Mouse (Mus musculus) Patski (cell line): ENCODE results near the gene Gm45837. TPM values are rescaled to one million over a fixed set of nuclear protein-coding genes. Genes with fewer than 3 reads are reported as not detected.

Experiments
- ATAC-seq: fragments of 100-300 bp; one replicate; pipeline ENCODE4 v1.8.0; 2021
- CTCF ChIA-PET: fragments of 350-600 bp; sonication (Branson Sonifier 250); formaldehyde crosslinking; loops from one replicate; lab custom pipeline; 2022; ENCODE audit warnings: inconsistent platforms; lab: Charles Lee
- POLR2A ChIA-PET: fragments of 350-600 bp; sonication (Branson Sonifier 250); formaldehyde crosslinking; loops from one replicate; lab custom pipeline; 2022; ENCODE audit warnings: antibody characterized with exemption, inconsistent platforms; lab: Charles Lee
- DNase-seq: peaks from one replicate; pipeline ENCODE4 v3.0.0-alpha.2; 2011; ENCODE audit warnings: low read depth, low spot score
- H3K27me3 ChIP-seq: fragments of 371-371 bp; one replicate; pipeline ENCODE4 v1.5.1; 2021
- CTCF ChIP-seq: fragments of 100-300 bp; IDR thresholded peaks from one replicate; pipeline ENCODE4 v1.5.1; 2021
- in situ Hi-C: fragments of 300-500 bp; cut with MboI; formaldehyde crosslinking; loops from 3 replicates; pipeline ENCODE4 v1.11.1; 2018; ENCODE audit warnings: low pct_unique_long_range_greater_than_20kb, mixed read lengths
- polyA plus RNA-seq: library from polyadenylated mRNA; unstranded; gene quantifications from one replicate; pipeline ENCODE4 v1.2.3, GENCODE M21; 2021

The Gm45837 gene
- polyA plus RNA-seq, 1 experiment from 2014 or later: 0.78 TPM

GRCm38 (mm10) chr7:101423970-101424369 lies 13.3 kb downstream of the Gm45837 start:
- ATAC-seq (no peak), DNase-seq (no peak)
- TF ChIP-seq CTCF: no peak
- ChIA-PET POLR2A (no interaction called here), CTCF (no interaction called here)
- in situ Hi-C loops: no loop called here
- peaks cover 5% of the 10 kb centered on the region for H3K27me3 ChIP-seq

DNA sequence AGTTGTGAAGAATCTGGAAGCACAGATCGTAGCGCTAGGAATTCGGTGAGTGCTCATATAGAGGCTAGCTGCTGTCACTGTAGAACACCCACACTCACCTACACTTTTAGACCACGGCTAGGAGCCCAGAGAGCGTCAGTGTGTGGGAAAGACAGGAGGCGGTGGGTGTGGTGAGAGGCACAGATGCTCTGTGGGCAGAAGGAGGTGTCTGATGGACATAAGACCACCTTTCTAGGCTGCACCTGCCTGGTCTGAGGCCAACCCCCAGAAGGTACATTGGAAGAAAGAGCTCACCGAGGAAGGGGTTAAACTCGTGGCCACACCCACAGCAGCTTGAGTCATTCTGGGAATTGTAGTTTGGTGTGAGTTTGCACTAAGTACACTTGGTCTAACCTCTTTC lies 16.0 kb downstream of the Gm45837 start:
- in situ Hi-C loops: no loop called here
- ATAC-seq: no peak
- CTCF ChIA-PET: interaction anchor here (1.0 to 2.0 kb wide), 6 partner anchors 12 to 114 kb away, joined by 3 to 11 read pairs (median 4); no protein-coding TSS in a partner anchor
- no peak for TF ChIP-seq CTCF
- no peak for DNase-seq
- POLR2A ChIA-PET: no interaction called here
- peaks cover 3% of the 10 kb centered on the region for H3K27me3 ChIP-seq

- POLR2A ChIA-PET: no interaction called here
- DNase-seq (no peak), ATAC-seq (no peak)
- in situ Hi-C loops: no loop called here
- CTCF ChIA-PET: interaction anchor here (1.0 to 2.0 kb wide), 6 partner anchors 13 to 113 kb away, joined by 3 to 11 read pairs (median 4); no protein-coding TSS in a partner anchor
- H3K27me3 ChIP-seq: peaks cover 3% of the 10 kb centered on the region
- TF ChIP-seq CTCF: peak; percentile 82
These were observed 17.1 kb downstream of the Gm45837 start for GRCm38 (mm10) chr7:101427736-101428135.

DNA sequence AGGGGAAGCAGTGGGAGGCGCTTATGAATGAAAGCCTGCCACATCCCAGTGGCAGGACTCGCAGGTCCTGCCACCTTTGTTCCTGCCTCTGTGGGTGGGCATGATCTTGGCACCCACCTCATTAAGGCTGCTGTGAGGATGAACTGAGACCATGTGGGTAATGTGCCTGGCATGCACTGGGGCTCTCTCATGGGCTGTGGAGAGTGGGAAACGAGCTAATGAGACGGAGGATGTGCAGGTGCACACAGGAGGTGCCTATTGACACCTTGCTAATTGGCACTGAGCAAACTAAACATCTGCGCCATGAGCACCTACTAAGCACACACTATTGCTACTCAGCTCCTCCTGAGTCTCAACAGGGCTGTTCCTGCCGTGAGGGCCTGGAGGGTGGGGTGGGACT lies 24.4 kb downstream of the Gm45837 start:
- ChIA-PET CTCF (interaction anchor here (1.3 kb wide), 1 partner anchor 22 kb away, joined by 4 read pairs; no protein-coding TSS in a partner anchor), POLR2A (interaction anchor here (1.0 kb wide), 1 partner anchor 10 kb away, joined by 3 read pairs; no protein-coding TSS in a partner anchor)
- in situ Hi-C loops: no loop called here
- no peak for DNase-seq
- ATAC-seq: no peak
- H3K27me3 ChIP-seq: peaks cover 8% of the 10 kb centered on the region
- no peak for TF ChIP-seq CTCF

DNA sequence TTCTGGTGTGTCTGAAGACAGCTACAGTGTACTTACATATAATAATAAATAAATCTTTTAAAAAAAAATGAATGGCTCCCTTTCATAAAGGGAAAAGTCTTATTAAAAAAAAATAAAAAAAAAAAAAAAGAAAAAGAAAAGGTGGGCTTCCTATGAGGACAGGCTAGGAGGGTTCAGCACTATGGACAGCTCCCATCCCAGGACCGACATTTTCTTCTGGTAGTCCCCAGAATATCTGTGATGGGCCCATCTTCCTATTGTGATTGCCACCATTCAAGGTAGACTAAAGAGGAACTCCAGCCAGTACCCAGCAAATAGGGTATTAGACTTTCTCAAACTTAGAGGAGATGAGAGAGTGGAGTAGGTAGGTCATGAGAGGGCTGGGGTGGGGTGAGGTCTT lies 27.2 kb downstream of the Gm45837 start:
- no peak for TF ChIP-seq CTCF
- ChIA-PET CTCF (no interaction called here), POLR2A (no interaction called here)
- in situ Hi-C loops: no loop called here
- H3K27me3 ChIP-seq: peaks cover 8% of the 10 kb centered on the region
- no peak for ATAC-seq
- no peak for DNase-seq

- in situ Hi-C loops: loop anchor here (5.0 to 10.0 kb wide), 2 partner anchors 59 to 182 kb away; no protein-coding TSS in a partner anchor
- POLR2A ChIA-PET: no interaction called here
- no peaks in the 10 kb centered on the region for H3K27me3 ChIP-seq
- no peak for DNase-seq
- CTCF ChIA-PET: interaction anchor here (1.8 kb wide), 1 partner anchor 11 kb away, joined by 4 read pairs; no protein-coding TSS in a partner anchor
- no peak for TF ChIP-seq CTCF
- ATAC-seq: no peak
These were observed 32.4 kb downstream of the Gm45837 start for GRCm38 (mm10) chr7:101443093-101443492.

DNA sequence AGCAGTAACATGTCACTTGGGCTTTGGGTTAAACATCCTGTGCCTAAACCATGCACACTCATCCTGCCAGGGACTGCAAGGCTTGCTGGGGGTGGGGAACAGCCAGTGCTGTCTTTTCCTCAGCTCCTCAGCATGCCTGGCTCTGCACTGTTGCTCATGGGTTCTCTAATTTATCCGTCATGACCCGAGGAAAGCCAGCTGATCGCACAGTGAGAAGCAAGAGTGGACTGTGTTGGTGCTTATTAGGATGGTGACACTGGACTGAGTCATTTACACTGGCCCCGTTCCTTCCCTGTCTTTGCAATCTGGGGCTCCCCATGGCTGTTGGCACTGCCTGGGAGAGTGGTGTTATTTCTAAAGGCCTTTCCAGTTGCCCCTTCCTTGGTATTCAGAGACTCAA lies 33.5 kb downstream of the Gm45837 start:
- TF ChIP-seq CTCF: no peak
- ATAC-seq (peak; percentile 21), DNase-seq (no peak)
- CTCF ChIA-PET: interaction anchor here (1.8 kb wide), 1 partner anchor 12 kb away, joined by 4 read pairs; no protein-coding TSS in a partner anchor
- no peaks in the 10 kb centered on the region for H3K27me3 ChIP-seq
- POLR2A ChIA-PET: no interaction called here
- in situ Hi-C loops: loop anchor here (5.0 to 10.0 kb wide), 2 partner anchors 58 to 181 kb away; no protein-coding TSS in a partner anchor

DNA sequence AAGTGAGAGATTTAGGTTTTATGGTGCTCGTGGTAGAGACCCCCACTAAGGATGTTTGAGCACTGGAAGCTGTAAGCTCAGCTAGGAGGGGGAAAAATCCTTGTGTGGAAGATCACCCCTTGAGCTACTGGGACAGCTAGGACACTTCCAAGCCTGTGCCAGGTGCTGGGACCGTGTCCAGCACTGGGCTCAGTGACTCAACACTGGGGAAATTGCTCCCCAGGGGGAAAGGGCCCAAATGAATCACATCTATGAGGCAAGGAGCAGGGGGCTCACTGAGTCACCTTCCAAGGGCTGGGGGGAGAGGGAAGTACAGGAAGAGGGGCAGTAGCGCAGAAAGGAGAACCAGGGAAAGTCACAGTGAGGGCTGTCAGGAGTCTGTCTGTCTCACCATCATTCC lies 39.2 kb downstream of the Gm45837 start:
- in situ Hi-C loops: loop anchor here (10.0 kb wide), 1 partner anchor 175 kb away; no protein-coding TSS in a partner anchor
- ATAC-seq (no peak), DNase-seq (no peak)
- POLR2A ChIA-PET: no interaction called here
- peaks cover 5% of the 10 kb centered on the region for H3K27me3 ChIP-seq
- TF ChIP-seq CTCF: no peak
- CTCF ChIA-PET: interaction anchor here (0.8 to 3.1 kb wide), 9 partner anchors 11 to 89 kb away, joined by 3 to 12 read pairs (median 4); no protein-coding TSS in a partner anchor

DNA sequence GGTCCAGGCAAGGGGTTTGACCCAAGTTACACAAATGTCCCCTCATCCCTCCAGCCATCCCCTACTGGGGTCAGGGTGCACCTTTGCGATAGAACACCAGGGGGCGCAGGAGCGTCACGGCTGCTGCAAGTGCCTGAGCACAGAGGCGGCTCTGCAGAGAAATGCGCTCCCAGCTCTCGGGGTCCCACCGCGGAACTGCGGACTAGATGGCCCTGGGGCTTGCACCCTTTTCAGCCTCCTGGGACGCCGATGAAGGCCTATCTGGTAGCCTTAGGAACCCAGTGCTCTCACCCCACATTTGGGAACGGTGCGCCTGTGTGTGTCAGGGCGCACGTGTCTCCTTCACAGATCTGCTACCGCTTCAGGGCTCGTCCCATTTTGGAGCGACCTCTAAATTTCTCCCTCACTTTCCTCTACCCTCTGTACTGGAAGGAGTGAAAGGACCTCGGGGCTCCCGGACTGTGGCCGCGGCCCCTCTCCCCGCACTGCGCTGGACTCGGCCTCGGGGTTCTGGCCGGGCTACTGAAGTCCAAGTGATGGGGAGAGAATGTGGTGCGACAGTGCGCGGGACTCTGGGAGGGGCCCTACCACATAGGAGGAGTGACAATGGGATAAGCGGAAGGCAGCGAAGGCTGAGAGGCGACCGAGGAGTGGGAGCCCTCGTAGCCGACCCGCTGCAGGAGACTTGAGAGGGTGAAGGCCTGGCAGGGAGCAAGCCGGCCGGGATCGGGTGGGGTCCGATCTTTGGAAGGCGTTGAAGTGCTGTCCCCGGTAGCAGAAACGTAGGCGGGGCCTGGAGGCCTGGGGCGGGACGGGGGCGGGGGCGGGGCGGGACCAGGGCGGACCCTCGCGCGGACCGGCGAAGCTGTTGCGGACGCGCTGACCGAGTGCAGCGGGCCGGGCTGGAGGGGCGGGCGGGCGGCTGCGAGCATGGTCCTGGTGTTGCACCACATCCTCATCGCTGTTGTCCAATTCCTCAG lies 40.0 kb downstream of the Gm45837 start:
- in situ Hi-C loops: no loop called here
- ChIA-PET CTCF (interaction anchor here (0.8 to 3.1 kb wide), 8 partner anchors 12 to 88 kb away, joined by 3 to 12 read pairs (median 4); no protein-coding TSS in a partner anchor), POLR2A (no interaction called here)
- DNase-seq (no peak), ATAC-seq (peak; percentile 49)
- peaks cover 5% of the 10 kb centered on the region for H3K27me3 ChIP-seq
- TF ChIP-seq CTCF: no peak

DNA sequence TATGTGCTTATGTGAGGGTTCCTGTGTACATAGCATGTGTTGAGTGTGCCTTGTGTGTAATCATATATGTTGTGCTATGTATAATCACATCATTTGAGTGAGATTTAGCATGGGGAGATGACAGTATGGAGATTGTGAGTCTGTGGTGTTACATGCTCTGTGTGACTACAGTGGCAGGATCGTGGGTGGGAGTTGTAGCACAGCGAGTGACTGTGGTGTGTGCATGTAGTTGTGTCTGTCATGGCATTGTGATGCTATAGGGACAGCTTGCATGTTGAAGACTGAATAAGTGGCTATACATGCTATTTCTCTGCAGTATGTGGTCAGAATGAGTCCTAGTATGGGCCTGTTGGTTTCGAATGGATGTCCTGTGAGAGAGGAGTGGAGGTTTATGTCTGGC lies 42.0 kb downstream of the Gm45837 start:
- in situ Hi-C loops: no loop called here
- DNase-seq: no peak
- no peak for TF ChIP-seq CTCF
- ChIA-PET CTCF (no interaction called here), POLR2A (no interaction called here)
- no peak for ATAC-seq
- peaks cover 5% of the 10 kb centered on the region for H3K27me3 ChIP-seq
